In genomic region chr13:30004849-30005248, GRCm38 (mm10) we compare ENCODE assay signal across 31 mouse cellular contexts.
"Had no signal": no experiment of that assay in that cellular context is flagged by ENCODE, and none has a peak within 500 bp of the region (broad histone marks: within the 10 kb centered on the region; RNA-seq: fewer than 3 reads in every experiment).

No protein-coding gene starts in this region.

- H3K4me3 ChIP-seq: heart, embryonic 10.5 days; heart, embryonic 12.5 days; heart, embryonic 13.5 days; heart, embryonic 15.5 days; hindbrain, embryonic 10.5 days; hindbrain, embryonic 12.5 days; hindbrain, embryonic 13.5 days; hindbrain, embryonic 15.5 days; intestine, embryonic 15.5 days; kidney, embryonic 15.5 days; layer of hippocampus, adult 2 months; left cerebral cortex, adult 2 months had no signal

- H3K9me3 ChIP-seq: heart, embryonic 10.5 days; heart, embryonic 12.5 days; heart, embryonic 13.5 days; heart, embryonic 15.5 days; hindbrain, embryonic 10.5 days; hindbrain, embryonic 12.5 days; hindbrain, embryonic 13.5 days; hindbrain, embryonic 15.5 days; intestine, embryonic 15.5 days; kidney, embryonic 15.5 days had no signal

- H3K27me3 ChIP-seq: heart, embryonic 12.5 days; heart, embryonic 13.5 days; heart, embryonic 15.5 days; hindbrain, embryonic 12.5 days; hindbrain, embryonic 13.5 days; hindbrain, embryonic 15.5 days; intestine, embryonic 15.5 days; kidney, embryonic 15.5 days had no signal

- H3K36me3 ChIP-seq: heart, embryonic 10.5 days; heart, embryonic 12.5 days; heart, embryonic 13.5 days; heart, embryonic 15.5 days; hindbrain, embryonic 10.5 days; hindbrain, embryonic 12.5 days; hindbrain, embryonic 13.5 days; hindbrain, embryonic 15.5 days; intestine, embryonic 15.5 days; kidney, embryonic 15.5 days had no signal

- DNase-seq: heart, postnatal 10 days; heart, postnatal 36 days; heart, postnatal 4 days; kidney, adult 11 months; kidney, adult 18-20 months; kidney, adult 2 months; kidney, adult 8-10 months; kidney, adult 9 months; kidney, postnatal 10 days; kidney, postnatal 14 days; kidney, postnatal 25 days; kidney, postnatal 36 days; kidney, postnatal 4 days; layer of hippocampus, adult 9-11 months; layer of hippocampus, postnatal 36 days had no signal

- H3K27ac ChIP-seq: heart, embryonic 10.5 days; heart, embryonic 13.5 days; heart, embryonic 15.5 days; hindbrain, embryonic 10.5 days; hindbrain, embryonic 12.5 days; hindbrain, embryonic 13.5 days; hindbrain, embryonic 14.5 days; hindbrain, embryonic 15.5 days; hindbrain, postnatal 0 days; intestine, embryonic 15.5 days; kidney, embryonic 15.5 days; kidney, postnatal 0 days; layer of hippocampus, adult 2 months; left cerebral cortex, adult 2 months had no signal

- H3K4me1 ChIP-seq: hindbrain, embryonic 13.5 days; hindbrain, embryonic 15.5 days; intestine, embryonic 15.5 days; kidney, embryonic 15.5 days had no signal

- H3K4me2 ChIP-seq: heart, embryonic 11.5 days; heart, embryonic 12.5 days; heart, embryonic 13.5 days; heart, embryonic 15.5 days; hindbrain, embryonic 12.5 days; hindbrain, embryonic 13.5 days; hindbrain, embryonic 14.5 days; hindbrain, embryonic 15.5 days; intestine, embryonic 15.5 days; kidney, embryonic 15.5 days had no signal

- H3K9ac ChIP-seq: heart, embryonic 12.5 days; heart, embryonic 13.5 days; heart, embryonic 15.5 days; hindbrain, embryonic 12.5 days; hindbrain, embryonic 13.5 days; hindbrain, embryonic 14.5 days; hindbrain, embryonic 15.5 days; intestine, embryonic 15.5 days; kidney, embryonic 15.5 days had no signal
